Mouse (Mus musculus): ENCODE data around the gene Ppp1r9b. TPM values are rescaled to one million over a fixed set of nuclear protein-coding genes. Genes with fewer than 3 reads are reported as not detected.
A peak's percentile ranks its signal among the peaks of the same experiment; 100 is the strongest.

The Ppp1r9b gene
- polyA plus RNA-seq, 1 experiment from 2014 or later: 8.6 TPM

- Histone ChIP-seq H3K27ac (replicated peaks in 1 of 2; ENCODE audit: control insufficient read depth in 1 of 2, insufficient read depth in 1 of 2, low read depth in 2 of 2, low read length in 2 of 2) (peak overlapping the region in 1 of 2 experiments; percentile 38; a peak in 2 of 4 replicates), H3K36me3 (ENCODE audit: control insufficient read depth, insufficient read depth, low read length) (no peaks in the 10 kb centered on the region), H3K4me3 (ENCODE audit: control insufficient read depth in 1 of 2, insufficient read depth in 1 of 2, low read depth in 1 of 2, low read length in 2 of 2) (no peak overlapping the region; a peak in 1 of 4 replicates), H3K9me3 (ENCODE audit: control insufficient read depth, low read length) (no peaks in the 10 kb centered on the region), H3K27me3 (ENCODE audit: control insufficient read depth, insufficient read depth, low read length) (no peaks in the 10 kb centered on the region), H3K4me1 (ENCODE audit: control insufficient read depth in 2 of 2, insufficient read depth in 2 of 2, low read length in 2 of 2) (peaks cover 32 to 44% of the 10 kb centered on the region in 2 experiments), H3K9ac (ENCODE audit: low read length) (no peak overlapping the region), H3K4me2 (ENCODE audit: low read length) (peak overlapping the region; percentile 50)
- no peak for ATAC-seq (ENCODE audit: insufficient number of reproducible peaks, insufficient read depth, low FRiP score, low read depth)
- 34% methylated on average over 9 of the region's 9 CpGs for WGBS
Measured at GRCm38 (mm10) chr11:94978178-94978915, 12.5 kb upstream of the Ppp1r9b start.

- Histone ChIP-seq H3K27me3 (ENCODE audit: control insufficient read depth, insufficient read depth, low read length) (no peaks in the 10 kb centered on the region), H3K4me3 (ENCODE audit: control insufficient read depth in 1 of 2, insufficient read depth in 1 of 2, low read depth in 1 of 2, low read length in 2 of 2) (peak overlapping the region; percentile 15 to 23; a peak in 3 of 4 replicates), H3K4me1 (ENCODE audit: control insufficient read depth in 2 of 2, insufficient read depth in 2 of 2, low read length in 2 of 2) (peaks cover 27 to 38% of the 10 kb centered on the region in 2 experiments), H3K36me3 (ENCODE audit: control insufficient read depth, insufficient read depth, low read length) (no peaks in the 10 kb centered on the region), H3K27ac (replicated peaks in 1 of 2; ENCODE audit: control insufficient read depth in 1 of 2, insufficient read depth in 1 of 2, low read depth in 2 of 2, low read length in 2 of 2) (peak overlapping the region in 1 of 2 experiments; percentile 45; a peak in 2 of 4 replicates), H3K9me3 (ENCODE audit: control insufficient read depth, low read length) (no peaks in the 10 kb centered on the region), H3K4me2 (ENCODE audit: low read length) (peak overlapping the region; percentile 50), H3K9ac (ENCODE audit: low read length) (peak overlapping the region; percentile 49; the same call in 1 of the 2 replicates)
- under 1% methylated on average over 20 of the region's 20 CpGs for WGBS
- peak; percentile 82 for ATAC-seq (ENCODE audit: insufficient number of reproducible peaks, insufficient read depth, low FRiP score, low read depth)
Measured at GRCm38 (mm10) chr11:94978947-94979346, 11.9 kb upstream of the Ppp1r9b start.

GRCm38 (mm10) chr11:94979462-94980179 is 11.2 kb upstream of the Ppp1r9b start:
- H3K27ac ChIP-seq (replicated peaks in 1 of 2; ENCODE audit: control insufficient read depth in 1 of 2, insufficient read depth in 1 of 2, low read depth in 2 of 2, low read length in 2 of 2): peak overlapping the region; percentile 30 to 45; a peak in 3 of 4 replicates
- no peaks in the 10 kb centered on the region for H3K9me3 ChIP-seq (ENCODE audit: control insufficient read depth, low read length)
- WGBS: 75% methylated on average over 11 of the region's 11 CpGs
- peaks cover 26 to 34% of the 10 kb centered on the region in 2 experiments for H3K4me1 ChIP-seq (ENCODE audit: control insufficient read depth in 2 of 2, insufficient read depth in 2 of 2, low read length in 2 of 2)
- no peaks in the 10 kb centered on the region for H3K36me3 ChIP-seq (ENCODE audit: control insufficient read depth, insufficient read depth, low read length)
- no peaks in the 10 kb centered on the region for H3K27me3 ChIP-seq (ENCODE audit: control insufficient read depth, insufficient read depth, low read length)
- no peak for ATAC-seq (ENCODE audit: insufficient number of reproducible peaks, insufficient read depth, low FRiP score, low read depth)
- peak overlapping the region; percentile 50 for H3K4me2 ChIP-seq (ENCODE audit: low read length)
- H3K4me3 ChIP-seq (ENCODE audit: control insufficient read depth in 1 of 2, insufficient read depth in 1 of 2, low read depth in 1 of 2, low read length in 2 of 2): 0 out of 4 replicates have a peak overlapping the region, but pooled peaks of 1 of the 2 experiments have one; percentile 15
- peak overlapping the region; percentile 49; the same call in 1 of the 2 replicates for H3K9ac ChIP-seq (ENCODE audit: low read length)

- Histone ChIP-seq H3K27ac (replicated peaks in 1 of 2; ENCODE audit: control insufficient read depth in 1 of 2, insufficient read depth in 1 of 2, low read depth in 2 of 2, low read length in 2 of 2) (no peak overlapping the region), H3K9ac (ENCODE audit: low read length) (no peak overlapping the region), H3K4me1 (ENCODE audit: control insufficient read depth in 2 of 2, insufficient read depth in 2 of 2, low read length in 2 of 2) (peaks cover 20 to 32% of the 10 kb centered on the region in 2 experiments), H3K9me3 (ENCODE audit: control insufficient read depth, low read length) (no peaks in the 10 kb centered on the region), H3K4me3 (ENCODE audit: control insufficient read depth in 1 of 2, insufficient read depth in 1 of 2, low read depth in 1 of 2, low read length in 2 of 2) (no peak overlapping the region), H3K4me2 (ENCODE audit: low read length) (no peak overlapping the region), H3K27me3 (ENCODE audit: control insufficient read depth, insufficient read depth, low read length) (no peaks in the 10 kb centered on the region), H3K36me3 (ENCODE audit: control insufficient read depth, insufficient read depth, low read length) (no peaks in the 10 kb centered on the region)
- no peak for ATAC-seq (ENCODE audit: insufficient number of reproducible peaks, insufficient read depth, low FRiP score, low read depth)
- WGBS: 41% methylated on average over 1 of the region's 1 CpGs
Measured at GRCm38 (mm10) chr11:94985140-94985539, 5.7 kb upstream of the Ppp1r9b start.

- Histone ChIP-seq H3K4me3 (ENCODE audit: control insufficient read depth in 1 of 2, insufficient read depth in 1 of 2, low read depth in 1 of 2, low read length in 2 of 2) (no peak overlapping the region), H3K27me3 (ENCODE audit: control insufficient read depth, insufficient read depth, low read length) (no peaks in the 10 kb centered on the region), H3K36me3 (ENCODE audit: control insufficient read depth, insufficient read depth, low read length) (no peaks in the 10 kb centered on the region), H3K27ac (replicated peaks in 1 of 2; ENCODE audit: control insufficient read depth in 1 of 2, insufficient read depth in 1 of 2, low read depth in 2 of 2, low read length in 2 of 2) (no peak overlapping the region), H3K4me2 (ENCODE audit: low read length) (no peak overlapping the region), H3K9ac (ENCODE audit: low read length) (no peak overlapping the region), H3K9me3 (ENCODE audit: control insufficient read depth, low read length) (no peaks in the 10 kb centered on the region), H3K4me1 (ENCODE audit: control insufficient read depth in 2 of 2, insufficient read depth in 2 of 2, low read length in 2 of 2) (peaks cover 23 to 37% of the 10 kb centered on the region in 2 experiments)
- 78% methylated on average over 5 of the region's 5 CpGs for WGBS
- ATAC-seq (ENCODE audit: insufficient number of reproducible peaks, insufficient read depth, low FRiP score, low read depth): no peak
Measured at GRCm38 (mm10) chr11:94985822-94986221, 5.0 kb upstream of the Ppp1r9b start.

- peaks cover 23 to 37% of the 10 kb centered on the region in 2 experiments for H3K4me1 ChIP-seq (ENCODE audit: control insufficient read depth in 2 of 2, insufficient read depth in 2 of 2, low read length in 2 of 2)
- ATAC-seq (ENCODE audit: insufficient number of reproducible peaks, insufficient read depth, low FRiP score, low read depth): no peak
- WGBS: 63% methylated on average over 2 of the region's 2 CpGs
Measured at GRCm38 (mm10) chr11:94986435-94986834, 4.4 kb upstream of the Ppp1r9b start.

GRCm38 (mm10) chr11:94987341-94987740 is 3.5 kb upstream of the Ppp1r9b start:
- H3K27me3 ChIP-seq (ENCODE audit: control insufficient read depth, insufficient read depth, low read length): no peaks in the 10 kb centered on the region
- H3K4me2 ChIP-seq (ENCODE audit: low read length): no peak overlapping the region
- ATAC-seq (ENCODE audit: insufficient number of reproducible peaks, insufficient read depth, low FRiP score, low read depth): no peak
- no peak overlapping the region for H3K4me3 ChIP-seq (ENCODE audit: control insufficient read depth in 1 of 2, insufficient read depth in 1 of 2, low read depth in 1 of 2, low read length in 2 of 2)
- H3K9ac ChIP-seq (ENCODE audit: low read length): no peak overlapping the region
- WGBS: 55% methylated on average over 6 of the region's 6 CpGs
- peaks cover 23 to 37% of the 10 kb centered on the region in 2 experiments for H3K4me1 ChIP-seq (ENCODE audit: control insufficient read depth in 2 of 2, insufficient read depth in 2 of 2, low read length in 2 of 2)
- H3K36me3 ChIP-seq (ENCODE audit: control insufficient read depth, insufficient read depth, low read length): no peaks in the 10 kb centered on the region
- H3K27ac ChIP-seq (replicated peaks in 1 of 2; ENCODE audit: control insufficient read depth in 1 of 2, insufficient read depth in 1 of 2, low read depth in 2 of 2, low read length in 2 of 2): no peak overlapping the region; a peak in 1 of 4 replicates
- no peaks in the 10 kb centered on the region for H3K9me3 ChIP-seq (ENCODE audit: control insufficient read depth, low read length)

More at GRCm38 (mm10) chr11:94986435-94986834, 4.4 kb upstream of the Ppp1r9b start:
- H3K9me3 ChIP-seq (ENCODE audit: control insufficient read depth, low read length): no peaks in the 10 kb centered on the region
- no peak overlapping the region for H3K4me2 ChIP-seq (ENCODE audit: low read length)
- H3K4me3 ChIP-seq (ENCODE audit: control insufficient read depth in 1 of 2, insufficient read depth in 1 of 2, low read depth in 1 of 2, low read length in 2 of 2): no peak overlapping the region
- no peaks in the 10 kb centered on the region for H3K27me3 ChIP-seq (ENCODE audit: control insufficient read depth, insufficient read depth, low read length)
- no peaks in the 10 kb centered on the region for H3K36me3 ChIP-seq (ENCODE audit: control insufficient read depth, insufficient read depth, low read length)
- H3K9ac ChIP-seq (ENCODE audit: low read length): no peak overlapping the region
- no peak overlapping the region for H3K27ac ChIP-seq (replicated peaks in 1 of 2; ENCODE audit: control insufficient read depth in 1 of 2, insufficient read depth in 1 of 2, low read depth in 2 of 2, low read length in 2 of 2)
